Mouse (Mus musculus) bone marrow macrophage, adult 2 months (primary cell): ENCODE results near the gene Kif11.

ENCODE experiments used
- CTCF ChIP-seq: IDR thresholded peaks from 2 replicates; pipeline ENCODE4 v1.5.1; 2012; ENCODE audit warnings: low read depth, mild to moderate bottlenecking, low read length, moderate library complexity
- POLR2A ChIP-seq: IDR thresholded peaks from 2 replicates; pipeline ENCODE4 v1.6.1; 2012; ENCODE audit warnings: mild to moderate bottlenecking, low read depth, low read length, borderline replicate concordance

- TF ChIP-seq POLR2A, result no peak
- TF ChIP-seq CTCF, result no peak
Observed at GRCm38 (mm10) chr19:37432868-37433570, 56.8 kb downstream of the Kif11 start.
